Mouse (Mus musculus): Measurements from ENCODE around the gene Ctnnbip1.
A peak's percentile ranks its signal among the peaks of the same experiment; 100 is the strongest.

Gene Ctnnbip1

GRCm38 (mm10) chr4:149561986-149562904 is 44.2 kb downstream of the Ctnnbip1 start:
- no peak for DNase-seq (ENCODE audit: low read depth, low spot score)

- DNase-seq (ENCODE audit: low read depth, low spot score) = no peak
These were observed 44.9 kb downstream of the Ctnnbip1 start for GRCm38 (mm10) chr4:149562905-149563347.

GRCm38 (mm10) chr4:149563941-149564361 is 45.9 kb downstream of the Ctnnbip1 start:
- DNase-seq (ENCODE audit: low read depth, low spot score) = no peak

GRCm38 (mm10) chr4:149564452-149565407 is 46.7 kb downstream of the Ctnnbip1 start:
- peak; percentile 50 for DNase-seq (ENCODE audit: low read depth, low spot score)

- DNase-seq (ENCODE audit: low read depth, low spot score) = peak; percentile 79
These were observed 49.5 kb downstream of the Ctnnbip1 start for GRCm38 (mm10) chr4:149567432-149568026.

GRCm38 (mm10) chr4:149568622-149569021 is 50.6 kb downstream of the Ctnnbip1 start:
- no peak for DNase-seq (ENCODE audit: low read depth, low spot score)

- DNase-seq (ENCODE audit: low read depth, low spot score) = no peak
These were observed 51.9 kb downstream of the Ctnnbip1 start for GRCm38 (mm10) chr4:149569781-149570497.

- no peak for DNase-seq (ENCODE audit: low read depth, low spot score)
These were observed 52.4 kb downstream of the Ctnnbip1 start for GRCm38 (mm10) chr4:149570498-149570863.

GRCm38 (mm10) chr4:149571209-149571608 is 53.2 kb downstream of the Ctnnbip1 start:
- no peak for DNase-seq (ENCODE audit: low read depth, low spot score)

GRCm38 (mm10) chr4:149571651-149572149 is 53.7 kb downstream of the Ctnnbip1 start:
- DNase-seq (ENCODE audit: low read depth, low spot score) = no peak

GRCm38 (mm10) chr4:149572446-149572845 is 54.4 kb downstream of the Ctnnbip1 start:
- no peak for DNase-seq (ENCODE audit: low read depth, low spot score)

GRCm38 (mm10) chr4:149572851-149573250 is 54.8 kb downstream of the Ctnnbip1 start:
- no peak for DNase-seq (ENCODE audit: low read depth, low spot score)

GRCm38 (mm10) chr4:149574391-149574821 is 56.4 kb downstream of the Ctnnbip1 start:
- DNase-seq (ENCODE audit: low read depth, low spot score) = peak; percentile 76

GRCm38 (mm10) chr4:149576061-149576460 is 58.0 kb downstream of the Ctnnbip1 start:
- no peak for DNase-seq (ENCODE audit: low read depth, low spot score)

- no peak for DNase-seq (ENCODE audit: low read depth, low spot score)
These were observed 59.0 kb downstream of the Ctnnbip1 start for GRCm38 (mm10) chr4:149576993-149577548.

- no peak for DNase-seq (ENCODE audit: low read depth, low spot score)
These were observed 60.1 kb downstream of the Ctnnbip1 start for GRCm38 (mm10) chr4:149578085-149578681.

- no peak for DNase-seq (ENCODE audit: low read depth, low spot score)
These were observed 60.8 kb downstream of the Ctnnbip1 start for GRCm38 (mm10) chr4:149578831-149579230.

GRCm38 (mm10) chr4:149585236-149585635 is 67.2 kb downstream of the Ctnnbip1 start:
- no peak for DNase-seq (ENCODE audit: low read depth, low spot score)

- DNase-seq (ENCODE audit: low read depth, low spot score) = no peak
These were observed 68.2 kb downstream of the Ctnnbip1 start, which contains the start of gene Clstn1 for GRCm38 (mm10) chr4:149586044-149586782. Gene Clstn1, plus strand, starts transcription at chr4:149586468.
